Mouse (Mus musculus): Measurements from ENCODE around the gene Morc1. TPM values are rescaled to one million over a fixed set of nuclear protein-coding genes. Genes with fewer than 3 reads are reported as not detected.
A peak's percentile ranks its signal among the peaks of the same experiment; 100 is the strongest.

Gene Morc1
- total RNA-seq, 4 experiments from 2014 or later, result not detected

DNA sequence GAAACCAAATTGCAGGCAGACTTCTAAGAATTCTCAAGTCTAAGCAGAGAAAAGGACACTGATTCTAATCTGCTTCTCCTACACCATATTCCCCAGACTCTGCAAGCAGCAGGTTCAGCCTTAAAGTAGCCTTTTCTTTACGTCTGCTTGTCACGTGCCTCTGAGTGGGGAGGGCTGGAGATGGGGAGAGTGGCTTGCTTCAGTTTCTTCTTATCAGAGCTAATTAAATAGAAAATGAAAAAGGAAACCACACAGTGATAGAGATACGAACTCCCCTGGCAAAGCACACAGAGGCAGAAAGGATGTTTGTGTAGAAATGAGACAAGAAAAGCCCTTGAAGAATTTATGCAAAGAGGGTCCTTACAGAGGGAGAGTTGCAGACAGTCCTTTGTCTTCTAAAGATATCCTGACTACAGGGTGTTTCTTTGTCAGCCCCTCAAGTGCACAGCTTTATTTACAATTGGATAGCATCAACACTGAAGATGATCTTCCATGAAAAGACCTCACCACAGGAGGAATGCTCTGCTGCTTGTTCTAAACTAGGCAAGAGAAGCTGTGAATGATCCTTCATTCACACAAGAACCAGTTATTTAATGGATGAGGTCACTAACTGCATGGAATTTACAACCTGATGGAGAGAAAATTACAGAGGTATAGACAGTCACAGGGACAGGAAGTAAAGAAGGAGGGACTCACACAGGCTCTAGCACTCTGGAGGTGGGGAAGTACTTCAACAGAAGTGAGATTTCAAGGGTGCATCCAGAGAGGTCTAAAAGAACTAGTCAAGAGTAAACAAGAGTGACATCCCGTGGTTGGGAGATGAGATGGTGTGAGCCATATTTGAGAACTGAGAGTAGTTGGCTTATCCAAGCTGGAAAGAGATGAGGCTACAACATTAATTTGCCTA is 44.1 kb downstream of the Morc1 start:
- DNase-seq, result no peak

- DNase-seq, result no peak
Measured at GRCm38 (mm10) chr16:48479266-48479848, 48.3 kb downstream of the Morc1 start.

DNA sequence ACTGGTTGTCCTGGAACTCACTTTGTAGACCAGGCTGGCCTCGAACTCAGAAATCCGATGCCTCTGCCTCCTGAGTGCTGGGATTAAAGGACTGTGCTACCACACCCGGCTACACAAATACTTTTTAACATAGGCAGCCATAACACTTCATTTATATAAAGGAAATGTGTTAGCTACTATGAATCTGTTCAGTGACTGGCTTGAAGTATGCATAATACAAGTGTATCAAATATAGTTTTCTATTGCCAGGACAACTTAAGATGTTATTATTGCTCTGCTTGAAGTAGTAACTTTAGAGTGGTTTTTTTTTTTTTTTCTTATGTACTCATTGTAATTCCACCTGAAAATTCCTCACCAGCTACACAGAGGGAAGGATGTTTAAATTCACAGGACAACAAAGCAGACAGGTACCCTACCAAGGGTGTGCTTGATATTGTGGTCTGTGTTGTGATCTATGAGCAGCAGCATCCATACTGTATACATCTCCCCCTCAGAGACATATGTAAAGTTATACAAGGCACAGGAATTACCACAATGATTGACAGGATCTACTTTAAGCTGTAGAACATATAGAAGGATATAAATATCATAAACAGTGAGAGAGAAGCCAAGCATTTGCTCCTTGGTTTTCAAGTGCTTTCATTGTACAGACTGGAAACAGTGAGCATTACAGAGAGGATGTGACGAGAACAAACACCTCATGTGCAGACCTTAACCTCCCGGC is 85.9 kb downstream of the Morc1 start:
- no peak for DNase-seq

- no peak for DNase-seq
Measured at GRCm38 (mm10) chr16:48519569-48519968, 88.5 kb downstream of the Morc1 start.

- no peak for DNase-seq
Measured at GRCm38 (mm10) chr16:48537108-48537507, 106.1 kb downstream of the Morc1 start.

DNA sequence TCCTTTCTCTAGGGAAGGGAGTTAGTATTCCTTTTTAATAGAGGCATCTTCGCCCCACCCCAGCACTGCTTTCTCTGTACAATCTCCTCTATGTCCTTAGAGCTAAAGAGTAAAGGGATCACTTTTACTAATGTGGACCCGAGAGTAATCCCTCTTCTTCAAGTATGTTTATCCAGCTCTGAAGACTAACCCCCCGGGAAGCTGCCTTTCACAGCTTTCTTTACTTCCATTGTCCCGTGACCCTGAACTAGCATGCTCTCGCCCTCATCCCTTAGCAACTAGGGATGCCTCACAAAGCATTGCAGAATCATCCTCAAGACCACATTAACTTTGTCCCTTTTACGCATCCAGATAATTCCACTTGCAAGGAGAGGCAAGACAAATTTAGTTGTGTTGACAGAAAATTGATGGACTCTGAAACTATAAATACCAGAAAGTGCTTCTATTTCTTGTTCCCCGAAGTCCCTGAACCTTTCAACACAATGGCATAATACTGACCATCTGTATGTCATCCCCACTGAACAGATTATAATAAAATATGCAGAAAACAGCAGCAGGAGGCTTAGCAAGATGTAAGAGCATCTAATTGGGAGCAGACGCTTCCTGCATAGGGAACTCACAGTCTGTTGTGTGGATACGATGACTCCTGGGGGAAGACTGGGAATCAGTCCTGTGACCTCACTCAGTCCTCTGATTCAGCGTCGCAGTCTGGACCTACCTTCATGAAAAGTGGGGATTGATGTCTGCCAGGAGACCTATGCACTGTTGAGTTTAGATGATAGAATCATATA is 131.4 kb downstream of the Morc1 start:
- DNase-seq, result no peak

GRCm38 (mm10) chr16:48570354-48570753 is 139.3 kb downstream of the Morc1 start:
- DNase-seq, result peak; percentile 20

- DNase-seq, result no peak
Measured at GRCm38 (mm10) chr16:48574072-48574471, 143.0 kb downstream of the Morc1 start.

DNA sequence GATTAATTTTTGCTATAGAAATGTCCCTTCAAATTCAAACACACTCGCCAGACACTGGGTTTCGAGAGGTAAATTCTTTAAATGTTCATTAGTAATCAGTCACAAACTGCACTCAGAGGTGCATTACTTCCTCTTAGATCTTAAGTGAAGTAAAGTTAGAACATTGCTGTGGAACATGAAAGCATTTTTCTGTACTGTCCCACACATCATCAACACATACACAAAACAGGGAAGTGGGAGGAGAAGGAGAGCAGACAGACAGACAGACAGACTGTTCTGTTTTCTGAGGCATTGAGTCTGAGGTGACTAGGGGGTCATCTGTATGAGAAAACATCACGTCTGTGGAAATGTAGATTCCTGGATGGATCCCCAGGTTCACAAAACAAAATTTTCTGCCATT is 143.5 kb downstream of the Morc1 start:
- no peak for DNase-seq

GRCm38 (mm10) chr16:48585369-48585768 is 154.3 kb downstream of the Morc1 start:
- DNase-seq, result no peak

DNA sequence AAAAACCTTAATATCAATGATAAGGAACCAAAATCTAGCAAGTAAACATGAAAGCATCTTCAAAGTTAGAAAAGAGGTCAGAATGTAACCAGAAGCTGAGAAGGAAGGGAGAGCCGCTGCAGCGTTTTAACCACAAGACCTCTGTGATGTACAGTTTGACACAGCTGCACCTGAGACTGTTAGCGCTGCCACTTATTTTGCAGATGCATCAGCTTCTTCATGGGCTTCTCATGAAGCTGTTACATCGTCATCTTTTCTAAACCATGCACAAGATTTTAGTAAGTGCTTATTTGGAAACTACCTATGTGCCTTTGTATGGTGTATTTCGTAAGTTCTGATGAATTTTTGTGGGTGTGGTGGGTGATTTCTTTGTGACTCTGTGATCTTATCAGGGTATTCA is 163.4 kb downstream of the Morc1 start:
- DNase-seq, result no peak

- DNase-seq, result no peak
Measured at GRCm38 (mm10) chr16:48595216-48595615, 164.2 kb downstream of the Morc1 start.

GRCm38 (mm10) chr16:48603735-48604211 is 172.7 kb downstream of the Morc1 start:
- no peak for DNase-seq

DNA sequence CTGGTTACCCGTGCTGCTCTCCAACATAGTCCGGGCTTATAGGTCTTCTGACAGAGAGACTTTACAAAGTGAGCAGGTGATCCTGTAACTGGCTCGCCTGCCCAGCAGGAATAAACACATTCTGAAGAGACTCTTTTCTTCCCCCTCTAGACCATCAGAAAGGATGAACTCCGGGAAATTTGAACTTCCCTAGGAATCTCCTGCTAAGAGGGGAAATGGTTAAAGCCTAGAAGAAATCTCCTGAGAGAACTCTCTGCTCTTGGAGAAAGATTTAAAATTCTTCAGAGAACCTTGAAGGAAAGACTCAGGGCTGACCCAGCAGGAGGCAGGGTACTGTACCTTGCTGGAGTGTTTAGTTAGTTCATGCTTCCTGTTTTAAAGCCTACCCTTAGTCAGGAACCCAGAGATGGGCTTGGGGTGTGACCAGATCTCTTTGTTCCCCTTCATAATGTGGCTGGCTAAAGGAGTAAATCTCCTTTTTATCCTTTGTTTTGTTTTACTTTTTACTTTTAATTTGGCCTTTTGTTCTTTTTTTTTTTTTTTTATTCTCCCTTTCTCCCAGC is 175.5 kb downstream of the Morc1 start:
- no peak for DNase-seq

DNA sequence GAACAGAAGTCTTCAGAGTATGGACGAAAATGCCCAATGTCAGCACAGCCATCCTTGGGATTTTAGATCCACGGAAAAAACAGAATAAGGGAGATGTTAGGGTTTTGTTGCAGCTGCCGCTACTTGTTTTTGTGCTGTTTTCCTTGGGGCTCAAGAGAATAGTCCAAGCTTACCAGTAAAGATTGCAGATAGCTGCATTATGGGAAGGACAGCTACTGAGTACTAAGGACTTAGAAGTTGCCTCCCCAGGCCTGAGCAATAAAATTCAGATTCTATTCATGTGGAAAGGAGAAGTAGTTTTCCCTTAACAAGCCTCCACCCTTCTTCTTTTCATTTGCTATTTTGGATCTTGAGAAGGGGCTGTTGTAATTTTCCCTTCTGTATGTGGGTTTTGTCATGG is 177.2 kb downstream of the Morc1 start:
- no peak for DNase-seq

- no peak for DNase-seq
Measured at GRCm38 (mm10) chr16:48610866-48611265, 179.8 kb downstream of the Morc1 start.

- no peak for DNase-seq
Measured at GRCm38 (mm10) chr16:48611436-48611835, 180.4 kb downstream of the Morc1 start.

DNA sequence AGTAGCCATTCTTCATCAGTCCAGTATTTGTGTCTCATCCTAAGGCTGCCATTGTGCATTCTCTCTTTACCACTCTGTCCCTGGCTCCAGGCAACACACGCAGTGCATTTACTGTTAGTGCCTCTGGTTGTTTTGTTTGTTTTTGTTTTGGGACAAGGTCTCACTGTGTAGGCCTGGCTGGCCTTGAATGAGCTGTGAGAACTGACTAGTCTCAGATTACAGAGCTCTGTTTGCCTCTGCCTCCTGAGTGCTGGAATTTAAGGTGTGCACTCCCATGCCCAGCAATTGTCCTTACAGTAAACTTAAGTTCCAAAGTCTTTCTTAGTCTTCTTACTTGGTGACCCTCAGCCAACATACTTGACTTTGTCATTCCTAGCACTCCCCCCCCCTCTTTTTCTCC is 182.7 kb downstream of the Morc1 start:
- no peak for DNase-seq

- DNase-seq, result no peak
Measured at GRCm38 (mm10) chr16:48620510-48620909, 189.5 kb downstream of the Morc1 start.

DNA sequence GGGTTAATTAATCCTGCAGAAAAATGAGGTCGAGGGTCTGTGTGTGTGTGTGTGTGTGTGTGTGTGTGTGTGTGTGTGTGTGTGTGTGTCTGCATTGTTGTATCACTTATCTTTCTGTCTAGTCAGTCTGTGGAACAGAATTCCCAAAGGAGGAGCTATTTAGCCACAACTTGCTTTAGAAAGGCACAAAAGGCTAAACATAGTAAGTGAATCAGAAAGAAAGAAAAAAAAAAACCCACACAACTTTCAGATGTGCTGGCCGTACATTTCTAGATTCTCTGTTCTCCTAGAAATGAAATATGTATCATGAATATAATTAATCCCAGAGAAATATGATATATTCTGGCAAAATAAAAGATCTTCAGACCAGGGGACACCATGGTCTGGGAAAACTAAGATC is 190.0 kb downstream of the Morc1 start:
- DNase-seq, result no peak

- DNase-seq, result no peak
Measured at GRCm38 (mm10) chr16:48623447-48623846, 192.4 kb downstream of the Morc1 start.

- DNase-seq, result no peak
Measured at GRCm38 (mm10) chr16:48626186-48626585, 195.1 kb downstream of the Morc1 start.
